Mouse (Mus musculus) heart, embryonic 16.5 days (tissue): Measurements from ENCODE around the gene Atp11a. TPM values are rescaled to one million over a fixed set of nuclear protein-coding genes. Genes with fewer than 3 reads are reported as not detected.

Source experiments
- ATAC-seq: fragments of 200-750 bp; cut with Nextera tagmentation; replicated peaks from 2 replicates; pipeline ENCODE4 v1.8.0; 2017; ENCODE audit warnings: moderate number of reproducible peaks; ENCODE audit not compliant: insufficient read depth, low FRiP score; ENCODE audit errors: extremely low read depth
- H3K27ac ChIP-seq: fragments of 300-500 bp; sonication (generic); 2 replicates; pipeline ENCODE4 v1.5.1; 2014; ENCODE audit warnings: mild to moderate bottlenecking, low read length, control low read depth, moderate library complexity
- H3K27me3 ChIP-seq: fragments of 300-500 bp; sonication (generic); 2 replicates; pipeline ENCODE4 v1.6.1; 2014; ENCODE audit warnings: low read length, mixed read lengths; ENCODE audit not compliant: control insufficient read depth, insufficient read depth
- H3K36me3 ChIP-seq: fragments of 300-500 bp; sonication (generic); 2 replicates; pipeline ENCODE4 v1.6.1; 2014; ENCODE audit not compliant: control insufficient read depth, insufficient read depth
- H3K4me1 ChIP-seq: fragments of 300-500 bp; sonication (generic); 2 replicates; pipeline ENCODE4 v1.6.1; 2014; ENCODE audit warnings: low read length, mixed read lengths; ENCODE audit not compliant: control insufficient read depth, insufficient read depth
- H3K4me2 ChIP-seq: fragments of 300-500 bp; sonication (generic); 2 replicates; pipeline ENCODE4 v1.6.1; 2014; ENCODE audit warnings: low read depth, mild to moderate bottlenecking, control low read depth, low read length
- H3K4me3 ChIP-seq: fragments of 300-500 bp; sonication (generic); 2 replicates; pipeline ENCODE4 v1.5.1; 2014; ENCODE audit warnings: mild to moderate bottlenecking, control low read depth, low read length
- H3K9ac ChIP-seq: fragments of 300-500 bp; sonication (generic); 2 replicates; pipeline ENCODE4 v1.6.1; 2014; ENCODE audit warnings: low read length, control low read depth
- H3K9me3 ChIP-seq: fragments of 300-500 bp; sonication (generic); replicated peaks from 2 replicates; pipeline ENCODE4 v1.6.1; 2016; ENCODE audit warnings: low read length; ENCODE audit not compliant: control insufficient read depth
- WGBS: fragments of 180-500 bp; shearing (Covaris S2); extraction: QIAGEN DNeasy Blood & Tissue Kit; methylation state at CpG from one replicate; pipeline ENCODE4 v1.1.7; 2014; 5-methylcytosine and 5-hydroxymethylcytosine counted together
- polyA plus RNA-seq: library from polyadenylated mRNA; unstranded; fragments of >200 nt; fragmentation: Nextera tagmentation; extraction: Ambion mirVana; gene quantifications from 2 replicates; pipeline ENCODE4 v1.2.1, GENCODE M21; 2015

The Atp11a gene
- polyA plus RNA-seq, 1 experiment from 2014 or later, result 10.8 TPM

DNA sequence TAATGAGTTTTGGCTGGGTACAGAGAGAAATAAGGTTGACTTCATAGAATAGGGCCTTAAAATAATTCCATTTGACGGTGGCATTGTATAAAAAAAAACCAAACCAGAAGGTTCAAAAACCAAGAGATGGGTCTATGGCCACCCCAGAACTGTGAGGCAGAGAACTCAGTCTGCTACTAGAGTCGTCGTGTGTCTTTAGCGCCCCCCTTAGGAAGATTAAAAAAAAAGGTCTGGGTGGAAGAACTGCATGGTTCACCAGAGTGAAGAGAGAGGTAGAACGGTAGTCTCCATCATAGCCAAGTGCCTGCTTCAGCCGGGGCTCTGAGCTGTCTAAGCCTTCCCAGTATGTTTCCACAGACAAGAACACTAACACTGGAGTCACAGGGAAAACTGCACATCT, 54.4 kb downstream of the Atp11a start:
- peaks cover 7% of the 10 kb centered on the region for H3K36me3 ChIP-seq
- no peaks in the 10 kb centered on the region for H3K9me3 ChIP-seq
- no peaks in the 10 kb centered on the region for H3K4me1 ChIP-seq
- 44% methylated on average over 6 of the region's 6 CpGs for WGBS
- no peak overlapping the region for H3K4me2 ChIP-seq
- no peak overlapping the region for H3K9ac ChIP-seq
- no peak for ATAC-seq
- no peaks in the 10 kb centered on the region for H3K27me3 ChIP-seq
- H3K27ac ChIP-seq, result no peak overlapping the region
- no peak overlapping the region for H3K4me3 ChIP-seq

DNA sequence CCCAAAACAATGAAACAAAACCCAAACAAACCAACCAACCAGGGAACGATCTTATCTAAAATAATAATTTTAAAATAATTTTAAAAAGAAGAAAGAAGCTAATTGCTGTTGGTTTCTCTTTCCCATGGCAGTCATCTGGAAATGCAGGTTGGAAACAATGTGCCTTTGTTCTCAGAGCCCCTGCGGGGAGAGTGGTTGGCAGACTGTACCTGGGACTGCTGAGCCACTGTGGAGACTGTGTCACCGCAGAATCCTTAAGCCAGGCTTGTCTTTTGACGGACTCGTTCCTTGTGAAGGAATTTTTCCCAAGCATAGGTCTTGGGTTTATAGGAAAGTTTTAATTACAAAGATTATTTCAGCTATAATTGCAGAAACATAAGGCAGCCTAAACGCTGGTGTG, 59.6 kb downstream of the Atp11a start:
- Histone ChIP-seq H3K9ac (no peak overlapping the region), H3K27me3 (no peaks in the 10 kb centered on the region), H3K4me3 (no peak overlapping the region), H3K4me1 (no peaks in the 10 kb centered on the region), H3K27ac (no peak overlapping the region), H3K9me3 (no peaks in the 10 kb centered on the region), H3K4me2 (no peak overlapping the region), H3K36me3 (peaks cover 10% of the 10 kb centered on the region)
- ATAC-seq, result no peak
- WGBS, result 82% methylated on average over 6 of the region's 6 CpGs

DNA sequence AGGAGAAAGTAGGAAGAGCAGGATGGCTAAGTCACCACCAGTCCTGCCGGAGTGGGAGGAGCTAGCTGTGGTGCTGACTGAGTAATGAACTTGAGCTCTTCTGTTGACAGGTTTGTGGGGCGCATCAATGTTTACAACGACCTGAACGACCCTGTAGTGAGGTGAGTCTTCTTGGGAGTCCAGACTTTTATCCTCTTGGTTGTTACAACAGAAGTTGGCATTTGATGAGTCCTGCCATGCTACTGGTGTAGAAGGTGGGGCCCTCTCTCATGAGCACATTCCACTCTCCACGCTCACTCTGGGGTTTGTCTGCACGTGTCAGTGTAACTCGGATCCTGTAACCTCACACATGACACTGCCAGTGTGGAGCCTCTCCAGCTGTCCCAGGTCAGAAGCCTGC, 66.1 kb downstream of the Atp11a start:
- Histone ChIP-seq H3K27me3 (no peaks in the 10 kb centered on the region), H3K4me2 (no peak overlapping the region), H3K36me3 (peaks cover 24% of the 10 kb centered on the region), H3K9ac (no peak overlapping the region), H3K4me3 (no peak overlapping the region), H3K9me3 (no peaks in the 10 kb centered on the region), H3K27ac (no peak overlapping the region), H3K4me1 (peaks cover 29% of the 10 kb centered on the region)
- WGBS, result 38% methylated on average over 7 of the region's 7 CpGs
- no peak for ATAC-seq

DNA sequence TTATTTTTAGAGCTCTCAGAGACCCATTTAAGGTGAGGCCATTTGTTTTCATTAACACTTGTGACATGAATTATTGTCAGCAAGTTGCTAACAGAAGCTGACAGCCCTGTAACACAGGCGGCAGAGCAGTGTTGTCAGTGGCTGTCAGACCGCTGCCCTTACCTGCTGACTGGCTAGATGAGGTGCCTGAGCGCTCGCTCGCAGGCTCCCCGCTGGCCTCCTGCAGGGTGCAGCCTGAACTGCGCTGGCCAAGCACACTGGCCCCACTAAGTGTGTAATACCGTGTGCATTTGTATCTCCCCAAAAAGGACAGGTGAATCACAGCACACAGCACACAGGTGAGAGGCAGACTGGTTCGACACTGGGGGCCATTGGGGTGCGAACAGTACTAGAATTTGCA, 67.7 kb downstream of the Atp11a start:
- peaks cover 34% of the 10 kb centered on the region for H3K36me3 ChIP-seq
- no peak overlapping the region for H3K4me3 ChIP-seq
- no peak overlapping the region for H3K9ac ChIP-seq
- H3K4me2 ChIP-seq, result peak overlapping the region; percentile 28; the same call in 1 of the 2 replicates
- H3K27ac ChIP-seq, result peak overlapping the region; percentile 61
- H3K4me1 ChIP-seq, result peaks cover 29% of the 10 kb centered on the region
- H3K27me3 ChIP-seq, result no peaks in the 10 kb centered on the region
- ATAC-seq, result peak; percentile 88
- WGBS, result 47% methylated on average over 10 of the region's 10 CpGs
- H3K9me3 ChIP-seq, result no peaks in the 10 kb centered on the region

DNA sequence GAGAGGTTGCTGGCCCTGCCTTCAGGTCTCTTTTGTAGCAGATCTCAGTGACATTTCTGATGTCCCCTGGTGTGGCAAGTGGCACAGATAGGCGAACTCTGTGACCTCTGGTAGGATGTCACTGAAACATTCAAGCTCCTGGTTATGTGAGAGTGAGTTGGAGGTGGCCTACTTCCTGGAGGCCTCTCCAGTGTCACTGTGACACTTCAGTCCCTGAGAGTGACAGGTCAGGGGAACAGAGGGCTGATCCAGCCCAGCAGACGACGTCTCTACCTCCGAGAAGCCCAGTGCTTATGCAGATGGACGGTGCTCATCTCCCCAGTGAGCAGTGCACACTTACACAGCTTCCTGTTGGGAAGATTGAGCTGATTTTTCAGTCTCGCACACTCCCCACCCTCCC, 68.4 kb downstream of the Atp11a start:
- Histone ChIP-seq H3K4me1 (peaks cover 29% of the 10 kb centered on the region), H3K27ac (no peak overlapping the region; the same call in 1 of the 2 replicates), H3K4me2 (no peak overlapping the region), H3K9ac (no peak overlapping the region), H3K9me3 (no peaks in the 10 kb centered on the region), H3K36me3 (peaks cover 31% of the 10 kb centered on the region), H3K4me3 (no peak overlapping the region), H3K27me3 (no peaks in the 10 kb centered on the region)
- ATAC-seq, result no peak
- WGBS, result 46% methylated on average over 6 of the region's 6 CpGs

DNA sequence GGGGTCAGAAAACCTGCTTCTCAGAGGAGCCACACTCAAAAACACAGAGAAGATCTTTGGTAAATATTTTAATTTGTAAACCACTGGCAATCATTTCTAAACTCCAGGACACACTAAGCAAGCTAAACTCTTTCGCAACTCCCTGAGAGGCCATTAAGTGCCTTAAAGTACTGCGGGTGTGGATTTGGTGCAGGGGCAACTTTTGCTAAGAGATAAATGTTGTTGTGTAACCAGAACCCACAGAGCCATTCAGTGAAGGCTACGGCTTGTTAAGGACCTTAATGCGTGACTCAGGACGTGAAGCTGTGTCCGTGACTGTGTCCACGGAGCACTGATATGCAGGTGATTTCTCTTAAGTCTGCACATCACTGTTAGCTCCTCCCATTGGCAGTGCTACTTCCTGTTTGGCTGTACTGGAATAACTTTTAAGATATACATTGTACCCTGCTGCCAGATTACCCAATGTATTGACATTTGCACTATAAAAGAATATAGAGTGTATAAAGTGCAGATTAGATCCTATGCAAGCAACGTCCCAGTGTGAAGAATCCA, 68.9 kb downstream of the Atp11a start:
- H3K27ac ChIP-seq, result no peak overlapping the region
- H3K9ac ChIP-seq, result no peak overlapping the region
- no peak for ATAC-seq
- H3K27me3 ChIP-seq, result no peaks in the 10 kb centered on the region
- no peak overlapping the region for H3K4me2 ChIP-seq
- H3K36me3 ChIP-seq, result peaks cover 31% of the 10 kb centered on the region
- no peaks in the 10 kb centered on the region for H3K9me3 ChIP-seq
- H3K4me1 ChIP-seq, result peaks cover 29% of the 10 kb centered on the region
- H3K4me3 ChIP-seq, result no peak overlapping the region
- WGBS, result 71% methylated on average over 8 of the region's 8 CpGs

DNA sequence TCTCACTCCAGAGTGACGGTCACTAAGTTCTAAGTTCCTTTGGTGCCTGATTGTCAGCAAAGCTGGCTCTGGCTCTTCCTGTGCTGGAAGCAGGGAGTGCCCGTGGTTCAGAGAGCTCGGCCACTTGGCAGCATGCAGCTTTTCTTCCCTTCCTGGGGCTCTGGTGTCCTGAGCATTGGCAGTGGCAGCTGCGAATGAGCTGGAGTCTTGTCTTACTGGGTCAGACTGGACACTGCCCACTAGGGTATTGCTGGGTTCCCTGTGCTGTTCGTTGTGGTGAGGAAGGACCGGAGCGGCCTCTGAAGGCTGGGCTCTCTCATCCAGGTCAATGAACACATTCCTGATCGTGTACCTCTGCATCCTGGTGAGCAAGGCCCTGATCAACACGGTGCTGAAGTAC, 70.3 kb downstream of the Atp11a start:
- Histone ChIP-seq H3K9me3 (no peaks in the 10 kb centered on the region), H3K27ac (no peak overlapping the region), H3K9ac (no peak overlapping the region), H3K27me3 (no peaks in the 10 kb centered on the region), H3K4me1 (peaks cover 29% of the 10 kb centered on the region), H3K4me2 (no peak overlapping the region), H3K4me3 (no peak overlapping the region), H3K36me3 (peaks cover 33% of the 10 kb centered on the region)
- WGBS, result 89% methylated on average over 9 of the region's 9 CpGs
- ATAC-seq, result no peak

DNA sequence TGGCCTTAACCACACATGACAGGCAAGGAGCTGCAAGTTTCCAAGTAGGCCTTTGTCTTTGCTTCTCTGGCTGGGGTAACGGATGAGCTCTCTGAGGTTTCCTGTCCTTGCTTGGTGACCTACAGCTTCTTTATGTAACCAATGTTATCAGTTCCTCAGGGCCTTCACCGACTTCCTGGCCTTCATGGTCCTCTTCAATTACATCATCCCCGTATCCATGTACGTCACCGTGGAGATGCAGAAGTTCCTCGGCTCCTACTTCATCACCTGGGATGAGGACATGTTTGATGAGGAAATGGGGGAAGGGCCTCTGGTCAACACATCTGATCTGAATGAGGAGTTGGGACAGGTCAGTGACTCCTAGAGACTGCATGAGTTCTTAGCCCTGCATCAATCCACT, 71.5 kb downstream of the Atp11a start:
- Histone ChIP-seq H3K27ac (no peak overlapping the region), H3K9me3 (no peaks in the 10 kb centered on the region), H3K27me3 (no peaks in the 10 kb centered on the region), H3K36me3 (peaks cover 35% of the 10 kb centered on the region), H3K9ac (no peak overlapping the region), H3K4me1 (peaks cover 22% of the 10 kb centered on the region), H3K4me3 (no peak overlapping the region), H3K4me2 (no peak overlapping the region)
- WGBS, result 70% methylated on average over 6 of the region's 6 CpGs
- ATAC-seq, result no peak

DNA sequence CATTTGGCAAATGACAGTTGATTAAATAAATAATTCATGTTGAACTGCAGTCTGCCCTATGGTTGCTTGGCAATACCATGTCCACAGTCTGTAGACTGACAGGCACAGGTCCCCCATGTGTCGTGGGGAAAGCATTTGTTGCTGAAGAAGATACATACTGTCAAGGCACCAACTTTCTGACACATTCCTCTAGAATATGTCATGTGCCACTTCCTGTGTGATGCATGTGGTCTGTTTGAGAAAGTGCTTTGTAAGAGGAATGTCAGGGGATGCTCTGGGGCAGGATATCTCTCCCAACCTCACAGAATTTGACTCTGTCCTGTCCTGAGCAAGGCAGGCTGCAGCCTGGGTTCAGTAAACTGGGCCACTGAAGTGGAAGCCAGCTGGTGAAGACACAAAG, 72.6 kb downstream of the Atp11a start:
- no peak for ATAC-seq
- no peaks in the 10 kb centered on the region for H3K27me3 ChIP-seq

More for the DNA sequence above, 72.6 kb downstream of the Atp11a start:
- H3K4me3 ChIP-seq, result no peak overlapping the region
- H3K9ac ChIP-seq, result no peak overlapping the region
- no peaks in the 10 kb centered on the region for H3K9me3 ChIP-seq
- H3K36me3 ChIP-seq, result peaks cover 37% of the 10 kb centered on the region
- no peak overlapping the region for H3K4me2 ChIP-seq
- WGBS, result 82% methylated on average over 1 of the region's 1 CpGs
- no peak overlapping the region for H3K27ac ChIP-seq
- peaks cover 15% of the 10 kb centered on the region for H3K4me1 ChIP-seq
